Mouse (Mus musculus): ENCODE measurements around the gene Slc22a13. TPM values are rescaled to one million over a fixed set of nuclear protein-coding genes. Genes with fewer than 3 reads are reported as not detected.

Gene Slc22a13
- polyA plus RNA-seq, 1 experiment: not detected

GRCm38 (mm10) chr9:119203617-119204016 lies 5.3 kb downstream of the Slc22a13 start:
- DNase-seq (ENCODE audit: extremely low spot score in 1 of 2, low spot score in 1 of 2): no peak

DNA sequence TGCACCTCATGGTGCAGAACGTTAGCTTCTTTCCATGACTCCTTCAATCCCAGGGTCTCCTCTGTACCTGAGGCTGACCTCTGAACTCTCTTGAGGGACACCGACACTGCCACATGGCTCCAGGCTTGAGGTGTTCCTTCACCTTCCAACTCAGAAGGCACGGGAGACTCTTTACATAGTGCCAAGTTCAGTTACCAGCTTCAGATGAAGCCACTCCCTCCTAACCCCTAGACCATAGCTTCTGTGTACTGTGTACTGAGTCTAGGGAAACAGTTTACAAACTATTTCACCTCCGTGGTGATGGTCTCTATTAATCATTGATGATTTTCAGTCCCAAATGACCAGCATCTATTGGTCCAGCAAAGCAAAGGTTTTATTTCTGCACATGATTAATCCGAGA lies 7.2 kb downstream of the Slc22a13 start:
- no peak for DNase-seq (ENCODE audit: extremely low spot score in 1 of 2, low spot score in 1 of 2)

DNA sequence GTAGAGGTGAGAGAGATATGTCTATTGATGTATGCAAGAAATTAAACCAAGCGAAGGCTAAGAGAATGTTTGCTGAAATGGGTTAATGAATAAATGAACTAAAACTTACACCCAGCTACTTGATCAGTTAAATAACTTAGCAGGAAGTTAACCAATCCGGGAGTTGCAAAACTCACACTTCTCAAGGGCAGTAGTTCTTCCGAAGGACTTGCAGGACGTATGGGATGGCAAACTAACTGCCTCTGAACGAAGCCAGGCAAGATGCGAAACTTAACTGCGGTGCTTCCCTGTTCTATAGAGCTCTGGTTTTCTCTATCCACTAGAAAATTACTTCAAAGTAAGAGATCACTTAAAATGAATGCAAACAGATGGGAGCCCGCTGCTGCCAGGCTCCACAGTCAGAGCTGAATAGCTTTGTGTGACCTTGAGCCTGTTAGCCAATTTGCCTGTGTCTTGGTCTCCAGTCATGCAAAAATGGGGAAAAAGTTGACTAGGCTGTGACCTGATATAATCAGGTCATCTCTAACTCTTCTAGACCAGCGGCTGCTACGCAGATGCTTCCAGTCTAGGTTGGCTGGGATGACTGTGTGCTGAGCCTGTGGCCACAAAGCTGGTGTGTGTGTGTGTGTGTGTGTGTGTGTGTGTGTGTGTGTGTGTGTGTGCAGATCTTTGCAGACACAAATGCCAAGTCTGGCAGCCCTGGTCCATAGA lies 9.6 kb downstream of the Slc22a13 start:
- no peak for DNase-seq (ENCODE audit: extremely low spot score in 1 of 2, low spot score in 1 of 2)

- DNase-seq (ENCODE audit: extremely low spot score in 1 of 2, low spot score in 1 of 2): peak in 1 of 2 experiments; percentile 44
Measured at GRCm38 (mm10) chr9:119192202-119192990, 16.5 kb downstream of the Slc22a13 start.

- peak in 1 of 2 experiments; percentile 7 for DNase-seq (ENCODE audit: extremely low spot score in 1 of 2, low spot score in 1 of 2)
Measured at GRCm38 (mm10) chr9:119181241-119181728, 27.6 kb downstream of the Slc22a13 start.

- DNase-seq (ENCODE audit: extremely low spot score in 1 of 2, low spot score in 1 of 2): no peak
Measured at GRCm38 (mm10) chr9:119179292-119179691, 29.6 kb downstream of the Slc22a13 start.

- DNase-seq (ENCODE audit: extremely low spot score in 1 of 2, low spot score in 1 of 2): no peak
Measured at GRCm38 (mm10) chr9:119167608-119168007, 41.3 kb downstream of the Slc22a13 start.

DNA sequence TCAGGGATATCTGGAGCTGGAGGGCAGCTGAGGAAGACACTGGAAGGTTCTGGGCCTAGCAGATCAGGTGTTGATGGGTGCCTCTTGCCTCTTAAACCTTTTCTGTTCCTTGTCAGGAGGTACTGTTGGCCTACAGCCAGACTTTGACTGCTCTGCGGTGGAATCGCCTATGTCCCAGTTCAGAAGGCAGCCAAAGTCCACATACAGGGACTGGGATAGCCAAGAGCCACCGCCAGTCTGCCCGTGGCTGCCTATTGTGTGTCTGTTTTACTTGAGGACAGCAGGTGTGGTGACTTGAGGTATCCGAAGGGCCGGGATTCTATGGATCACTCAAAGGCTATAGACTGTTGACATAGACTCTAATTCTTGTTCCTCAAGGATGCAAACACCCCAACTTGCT lies 43.4 kb downstream of the Slc22a13 start:
- DNase-seq (ENCODE audit: extremely low spot score in 1 of 2, low spot score in 1 of 2): no peak

DNA sequence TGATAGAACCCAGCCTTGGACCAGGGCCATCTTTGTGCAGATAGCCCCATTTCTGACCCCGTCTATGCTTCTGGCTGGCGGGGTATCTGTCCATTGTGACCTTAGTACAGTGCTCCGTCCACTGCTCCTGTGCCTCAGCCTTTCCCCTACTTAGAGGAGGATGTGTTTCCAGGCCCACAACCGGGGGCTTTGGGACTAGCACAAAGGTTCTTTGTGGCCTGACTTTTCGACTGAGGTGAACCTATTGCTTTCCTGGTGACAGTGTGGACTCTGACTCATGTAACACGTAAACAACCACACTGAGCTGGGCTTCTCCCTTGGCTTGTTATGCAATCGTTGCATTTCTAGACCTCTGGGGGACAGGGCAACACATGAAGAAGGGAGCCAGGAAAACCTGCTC lies 44.2 kb downstream of the Slc22a13 start:
- no peak for DNase-seq (ENCODE audit: extremely low spot score in 1 of 2, low spot score in 1 of 2)

GRCm38 (mm10) chr9:119160689-119161088 lies 48.2 kb downstream of the Slc22a13 start:
- no peak for DNase-seq (ENCODE audit: extremely low spot score in 1 of 2, low spot score in 1 of 2)

GRCm38 (mm10) chr9:119158861-119159260 lies 50.0 kb downstream of the Slc22a13 start, which contains the start of gene Gm47289:
TSS of gene Gm47289 (plus strand) at chr9:119159161.
- no peak for DNase-seq (ENCODE audit: extremely low spot score in 1 of 2, low spot score in 1 of 2)

DNA sequence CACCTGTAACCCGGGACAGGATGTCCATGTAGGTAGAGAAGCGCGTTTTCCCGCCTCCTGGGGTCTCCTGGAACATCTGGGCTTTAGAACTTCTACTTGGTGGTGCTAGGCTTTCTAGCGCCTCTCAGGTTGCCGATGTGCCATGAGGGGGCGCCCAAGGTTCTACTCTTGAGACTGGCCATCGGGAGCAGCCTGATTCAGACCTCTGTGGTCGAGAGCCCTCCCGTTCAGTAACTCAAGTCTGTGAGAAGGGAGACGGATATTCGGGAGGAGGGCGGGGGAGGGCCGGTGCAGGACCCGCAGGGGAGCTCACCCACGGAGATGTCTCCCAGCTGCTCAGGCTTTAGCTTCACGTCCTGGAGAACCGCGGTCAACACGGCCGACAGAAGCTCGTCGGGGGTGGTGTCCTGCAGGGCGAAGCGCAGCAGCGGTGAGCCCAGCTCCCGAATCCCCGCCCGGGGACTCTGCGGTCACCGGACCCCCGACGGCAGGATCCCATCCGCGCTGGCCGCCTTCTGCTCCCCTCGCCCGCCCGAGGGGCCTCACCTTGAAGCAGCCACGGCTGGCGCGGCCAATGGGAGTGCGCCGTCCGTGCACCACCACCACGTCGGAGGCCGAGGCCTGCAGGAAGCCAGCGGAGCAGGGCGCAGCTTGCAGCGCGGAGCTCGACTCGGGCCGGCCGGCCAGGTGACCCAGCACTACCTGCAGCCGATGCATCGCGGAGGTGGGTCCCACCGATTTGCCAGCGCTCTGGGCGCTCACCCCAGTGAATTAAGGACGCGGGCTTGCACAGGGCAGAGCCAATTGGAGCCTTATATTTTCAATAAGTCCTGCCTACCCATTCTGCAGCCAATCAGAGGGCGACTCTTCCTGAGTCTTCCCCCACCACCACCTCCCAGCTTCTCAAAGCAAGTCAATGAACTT lies 52.4 kb downstream of the Slc22a13 start, which contains the start of gene Acaa1b:
Gene Acaa1b (minus strand): TSS at position 816 of the 924 bp plus-strand sequence.
- DNase-seq (ENCODE audit: extremely low spot score in 1 of 2, low spot score in 1 of 2): peak; percentile 23 to 80

DNA sequence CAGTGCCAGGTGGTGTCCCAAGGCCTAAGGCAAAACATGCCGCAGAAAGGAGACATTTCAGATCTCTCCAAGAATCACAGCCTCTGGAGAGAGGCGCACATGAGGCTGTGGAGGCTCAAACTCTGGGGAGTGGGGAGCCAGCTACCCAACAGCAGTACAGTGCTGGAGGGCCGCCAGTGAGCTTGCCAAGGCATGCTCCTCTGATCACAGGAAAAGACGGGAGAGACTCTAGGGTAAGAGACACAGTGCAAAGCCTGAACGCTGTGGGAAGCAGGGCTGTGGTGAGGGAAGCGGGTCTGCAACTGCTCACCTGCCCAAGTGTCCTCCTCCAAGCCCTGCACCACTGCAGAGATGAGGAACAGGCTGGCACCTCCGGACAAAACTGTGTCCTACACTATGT lies 53.1 kb downstream of the Slc22a13 start:
- DNase-seq (ENCODE audit: extremely low spot score in 1 of 2, low spot score in 1 of 2): no peak

DNA sequence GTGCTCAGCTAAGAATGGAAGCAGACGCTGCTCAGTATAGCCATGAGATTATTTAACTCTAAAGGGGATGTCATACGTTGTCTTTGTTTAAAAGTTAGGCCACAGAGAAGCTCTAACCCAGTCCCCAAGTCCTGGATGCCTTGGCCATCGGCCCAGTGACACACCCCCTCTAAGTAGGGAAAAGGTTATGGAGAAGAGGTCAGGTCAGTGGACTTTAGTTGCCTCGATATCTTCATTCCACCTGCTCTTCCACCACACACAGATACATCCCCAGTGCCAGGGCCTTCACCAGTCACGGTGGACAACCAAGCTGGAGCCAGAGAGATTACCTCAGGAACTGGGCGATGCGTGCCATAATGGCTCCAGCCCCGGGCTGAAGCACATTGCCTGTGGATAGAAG lies 53.5 kb downstream of the Slc22a13 start:
- no peak for DNase-seq (ENCODE audit: extremely low spot score in 1 of 2, low spot score in 1 of 2)

DNA sequence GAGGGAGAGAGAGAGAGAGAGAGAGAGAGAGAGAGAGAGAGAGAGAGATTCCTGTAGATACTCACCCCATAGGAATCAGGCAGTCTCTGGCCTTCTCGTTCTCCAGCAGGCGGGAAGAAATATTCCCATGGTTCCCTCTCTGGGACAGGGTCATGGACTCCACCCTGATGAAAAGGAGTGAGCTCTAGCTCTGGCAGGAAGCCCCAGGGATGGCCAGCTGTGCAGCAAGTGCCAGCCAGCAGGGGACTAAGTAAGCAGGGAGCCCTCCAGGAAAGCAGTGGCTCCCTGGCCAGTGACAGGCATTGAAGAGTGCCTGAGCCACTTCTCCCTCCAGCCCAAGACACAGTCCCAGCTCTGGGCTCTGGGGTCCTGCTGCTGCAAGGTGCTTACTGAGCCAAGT lies 57.1 kb downstream of the Slc22a13 start:
- DNase-seq (ENCODE audit: extremely low spot score in 1 of 2, low spot score in 1 of 2): no peak

- DNase-seq (ENCODE audit: extremely low spot score in 1 of 2, low spot score in 1 of 2): no peak
Measured at GRCm38 (mm10) chr9:119149601-119150000, 59.3 kb downstream of the Slc22a13 start.

DNA sequence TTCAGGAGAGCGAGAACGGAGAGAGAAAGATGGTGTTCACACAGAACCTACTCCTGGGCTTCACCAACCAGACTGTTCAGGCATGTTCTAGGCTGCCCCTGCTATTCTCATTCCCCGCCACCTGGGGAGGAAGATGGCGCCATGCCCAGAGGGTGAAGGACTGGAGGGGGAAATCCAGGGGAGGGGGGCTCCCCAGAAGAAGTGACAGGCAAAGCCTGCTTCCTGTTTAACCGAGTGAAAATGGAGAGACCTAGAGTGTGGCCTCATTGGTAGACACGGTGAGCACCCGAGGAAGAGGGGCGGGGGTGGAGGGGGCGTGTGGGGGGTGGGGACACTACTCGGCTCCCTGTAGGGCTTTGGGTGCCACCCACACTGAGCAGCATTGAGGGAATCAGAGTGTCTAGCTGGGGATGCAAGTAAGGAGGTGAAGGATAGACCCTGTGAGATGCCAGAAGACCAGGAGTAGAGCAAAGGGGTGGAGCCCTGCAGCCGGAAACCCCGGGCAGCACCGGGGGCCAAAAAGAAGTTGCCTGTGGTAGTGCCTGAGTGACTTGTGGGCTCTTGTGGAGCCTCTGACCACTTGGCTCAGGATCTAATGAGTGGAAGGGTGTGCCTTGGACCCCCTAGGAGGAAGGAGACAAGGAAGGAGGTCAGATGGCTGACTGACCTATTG lies 62.7 kb downstream of the Slc22a13 start:
- DNase-seq (ENCODE audit: extremely low spot score in 1 of 2, low spot score in 1 of 2): no peak

DNA sequence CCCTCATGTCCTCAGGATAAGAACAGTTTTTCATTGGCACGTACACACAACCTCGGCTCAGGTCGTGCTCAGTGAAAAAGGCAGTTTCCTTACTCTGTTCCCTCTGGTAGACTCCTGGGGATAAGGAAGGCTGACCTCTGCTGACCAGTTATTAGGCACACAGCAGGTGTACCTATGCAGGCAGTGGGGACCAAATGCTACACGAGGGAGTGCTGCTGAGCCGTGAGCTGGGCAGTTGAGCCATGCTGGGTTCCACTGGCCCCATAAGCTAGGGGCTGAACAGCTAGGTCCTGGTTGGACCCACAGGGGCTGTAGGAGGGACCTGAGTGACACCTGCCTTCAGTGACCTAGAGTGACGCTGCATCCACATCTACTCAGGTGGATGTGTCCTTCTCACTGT lies 63.3 kb downstream of the Slc22a13 start:
- no peak for DNase-seq (ENCODE audit: extremely low spot score in 1 of 2, low spot score in 1 of 2)

DNA sequence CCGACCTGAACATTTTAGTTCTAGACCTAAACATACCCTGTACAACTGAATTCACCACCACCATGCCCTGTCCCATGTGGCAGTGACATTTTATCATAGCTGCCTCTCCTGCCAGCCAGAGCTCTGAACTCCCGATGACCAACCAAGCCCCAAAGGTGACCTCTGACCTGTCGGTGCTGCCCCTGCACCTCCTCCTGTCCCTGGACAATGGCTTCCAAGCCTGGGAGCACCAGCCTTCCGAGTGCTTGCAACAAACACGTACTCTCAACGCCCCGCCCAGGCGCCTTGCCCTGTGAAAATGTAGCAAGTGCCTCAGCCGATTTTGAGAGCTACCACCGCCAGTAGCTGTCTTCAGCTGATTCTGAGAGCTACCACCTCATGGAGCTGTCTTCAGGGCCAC lies 63.8 kb downstream of the Slc22a13 start:
- DNase-seq (ENCODE audit: extremely low spot score in 1 of 2, low spot score in 1 of 2): no peak

DNA sequence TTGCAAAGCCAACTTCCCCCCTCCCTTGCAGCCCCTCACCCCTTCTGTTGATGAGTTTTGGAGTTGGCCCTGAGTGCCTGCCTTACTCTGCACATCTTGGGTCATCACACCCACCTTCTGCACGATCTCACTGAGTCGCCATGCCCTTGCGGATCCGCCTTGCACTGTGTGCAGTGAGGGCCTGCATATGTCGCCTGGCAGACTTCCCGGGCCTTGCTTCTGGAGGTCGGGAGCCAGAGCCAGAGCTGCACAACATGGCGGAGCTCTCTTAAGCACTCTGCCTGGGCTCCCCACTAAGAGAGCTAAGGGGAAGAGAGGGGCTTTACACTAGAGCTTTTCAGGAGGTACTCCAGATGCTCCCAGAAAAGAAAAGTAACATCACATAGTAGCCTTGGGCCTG lies 64.2 kb downstream of the Slc22a13 start:
- no peak for DNase-seq (ENCODE audit: extremely low spot score in 1 of 2, low spot score in 1 of 2)
